Mouse (Mus musculus): ENCODE measurements around the gene Ddc. TPM values are rescaled to one million over a fixed set of nuclear protein-coding genes. Genes with fewer than 3 reads are reported as not detected.

Gene Ddc
- polyA plus RNA-seq, 1 experiment from 2014 or later = 12.4 TPM

DNA sequence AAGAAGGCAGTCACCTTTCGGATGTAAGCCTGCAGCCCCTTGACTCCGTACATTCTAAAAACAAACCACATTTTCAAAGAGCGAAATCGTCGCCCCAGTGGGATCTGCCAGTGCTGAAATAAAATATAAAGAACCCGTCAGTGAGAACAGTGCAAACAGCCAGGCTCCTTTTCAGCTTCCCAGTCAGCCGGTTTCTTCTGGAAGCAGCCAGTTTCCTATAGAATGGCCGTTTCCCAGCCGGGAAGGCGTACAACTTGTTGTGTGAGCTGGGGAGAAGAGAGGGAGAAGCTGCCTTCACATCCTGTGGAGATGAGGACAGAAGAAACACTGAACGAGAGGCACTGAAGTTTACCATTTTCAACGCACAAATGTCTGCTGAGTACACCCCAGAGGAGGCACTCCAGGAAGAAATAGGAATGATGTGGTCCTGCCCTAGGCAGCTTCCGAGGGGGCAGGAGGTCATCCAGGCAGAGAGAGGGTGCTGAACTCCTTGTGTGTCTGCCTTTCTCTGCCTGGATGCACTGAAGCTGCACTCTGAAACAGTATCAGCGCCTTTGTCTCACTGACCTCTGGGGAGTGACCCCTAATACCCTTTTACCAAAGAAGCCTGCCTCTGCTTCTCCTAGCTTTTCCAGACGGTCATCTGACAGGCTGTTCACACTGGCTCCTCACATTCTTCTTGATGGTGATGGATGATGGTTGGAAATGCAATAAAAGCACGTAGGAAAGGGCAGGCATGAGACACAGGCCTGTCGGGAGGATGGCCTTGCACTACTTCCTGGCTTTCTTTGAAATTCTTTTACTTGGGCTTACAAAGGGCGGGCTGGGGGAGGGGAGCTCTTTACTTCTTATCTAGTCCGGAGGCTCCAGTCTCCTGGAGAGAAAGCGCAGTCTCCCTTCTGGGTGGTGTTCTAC is 75.5 kb downstream of the Ddc start:
- H3K36me3 ChIP-seq (ENCODE audit: insufficient read depth, low read length) = no peaks in the 10 kb centered on the region
- no peaks in the 10 kb centered on the region for H3K27me3 ChIP-seq (replicated peaks; ENCODE audit: insufficient read depth, low read length)
- H3K9ac ChIP-seq (replicated peaks; ENCODE audit: low read depth) = no peak overlapping the region
- TF ChIP-seq EP300 (IDR thresholded peaks at IDR 0.05) = no peak
- peaks cover 20% of the 10 kb centered on the region for H3K4me1 ChIP-seq (ENCODE audit: insufficient read depth, low read depth, low read length)
- WGBS = 18% methylated on average over 20 of the region's 20 CpGs
- H3K27ac ChIP-seq (ENCODE audit: low read length) = peak overlapping the region; percentile 63
- no peaks in the 10 kb centered on the region for H3K9me3 ChIP-seq (ENCODE audit: low read length)
- H3K4me2 ChIP-seq (replicated peaks; ENCODE audit: low read depth, low read length) = no peak overlapping the region; the same call in 1 of the 2 replicates
- DNase-seq (ENCODE audit: low spot score) (peak; percentile 45), ATAC-seq (peak; percentile 8; the same call in 1 of the 2 replicates)
- no peak overlapping the region for H3K4me3 ChIP-seq (ENCODE audit: low read depth, low read length)

DNA sequence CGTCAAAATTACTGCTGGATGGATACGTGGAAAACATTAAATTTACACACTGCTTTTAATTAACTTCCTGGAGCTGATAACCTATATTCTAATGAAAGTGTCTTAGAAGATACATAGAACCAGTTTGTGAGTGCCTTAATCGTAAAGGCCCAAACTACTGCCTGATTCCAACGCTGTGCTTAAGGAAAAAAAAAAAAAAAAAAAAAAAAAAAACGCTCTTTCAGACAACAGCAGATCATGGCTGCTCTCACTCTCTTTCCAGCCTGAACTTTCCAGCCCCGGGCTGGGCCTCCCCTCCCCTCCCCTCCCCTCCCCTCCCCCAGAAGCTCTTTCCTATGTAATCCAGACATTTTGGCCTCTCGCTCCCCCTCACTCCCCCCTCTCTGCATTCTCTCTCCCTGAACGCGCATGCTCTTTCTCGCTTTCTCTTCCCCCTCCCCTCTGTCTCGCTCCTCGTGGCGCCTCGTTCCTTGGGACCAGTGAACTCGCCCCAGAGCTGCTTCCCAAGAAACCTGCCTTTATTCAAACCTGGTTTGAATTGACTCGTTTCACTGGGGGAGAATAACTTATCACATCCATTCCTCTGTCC is 76.5 kb downstream of the Ddc start:
- Histone ChIP-seq H3K9me3 (ENCODE audit: low read length) (no peaks in the 10 kb centered on the region), H3K4me3 (ENCODE audit: low read depth, low read length) (no peak overlapping the region), H3K9ac (replicated peaks; ENCODE audit: low read depth) (no peak overlapping the region), H3K4me1 (ENCODE audit: insufficient read depth, low read depth, low read length) (peaks cover 20% of the 10 kb centered on the region), H3K27ac (ENCODE audit: low read length) (peak overlapping the region; percentile 77), H3K27me3 (replicated peaks; ENCODE audit: insufficient read depth, low read length) (no peaks in the 10 kb centered on the region), H3K4me2 (replicated peaks; ENCODE audit: low read depth, low read length) (no peak overlapping the region; the same call in 1 of the 2 replicates), H3K36me3 (ENCODE audit: insufficient read depth, low read length) (no peaks in the 10 kb centered on the region)
- TF ChIP-seq CTCF (IDR thresholded peaks at IDR 0.05) = no peak
- no peak for TF ChIP-seq EP300 (IDR thresholded peaks at IDR 0.05)
- peak; percentile 91 for DNase-seq (ENCODE audit: low spot score)
- 12% methylated on average over 14 of the region's 16 CpGs for WGBS
- ATAC-seq = peak; percentile 69

DNA sequence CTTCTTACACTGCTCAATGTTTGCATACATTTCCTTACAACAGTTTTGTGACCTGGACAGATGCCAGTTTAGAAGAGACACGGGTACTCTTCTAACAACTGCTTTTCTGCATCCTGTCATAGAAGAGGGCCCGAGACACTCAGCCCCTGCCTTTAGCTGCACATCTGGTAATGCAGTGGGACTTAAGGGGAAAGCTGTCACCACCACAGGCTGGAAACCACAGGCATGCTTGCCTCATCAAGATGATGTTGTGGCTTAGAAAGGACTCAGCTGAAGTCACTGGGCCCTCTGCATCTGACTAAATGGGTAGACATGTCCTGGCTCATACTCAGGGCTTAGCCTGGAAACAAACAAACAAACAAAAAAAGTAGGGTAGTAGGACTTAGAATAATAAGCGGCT is 77.2 kb downstream of the Ddc start:
- 38% methylated on average over 3 of the region's 3 CpGs for WGBS
- ATAC-seq (peak; percentile 21), DNase-seq (ENCODE audit: low spot score) (peak; percentile 60)
- Histone ChIP-seq H3K27ac (ENCODE audit: low read length) (peak overlapping the region; percentile 77), H3K4me1 (ENCODE audit: insufficient read depth, low read depth, low read length) (peaks cover 20% of the 10 kb centered on the region), H3K4me3 (ENCODE audit: low read depth, low read length) (no peak overlapping the region), H3K9me3 (ENCODE audit: low read length) (no peaks in the 10 kb centered on the region), H3K36me3 (ENCODE audit: insufficient read depth, low read length) (no peaks in the 10 kb centered on the region), H3K9ac (replicated peaks; ENCODE audit: low read depth) (no peak overlapping the region), H3K4me2 (replicated peaks; ENCODE audit: low read depth, low read length) (no peak overlapping the region), H3K27me3 (replicated peaks; ENCODE audit: insufficient read depth, low read length) (no peaks in the 10 kb centered on the region)
- TF ChIP-seq EP300 (IDR thresholded peaks at IDR 0.05) = no peak
- no peak for TF ChIP-seq CTCF (IDR thresholded peaks at IDR 0.05)

DNA sequence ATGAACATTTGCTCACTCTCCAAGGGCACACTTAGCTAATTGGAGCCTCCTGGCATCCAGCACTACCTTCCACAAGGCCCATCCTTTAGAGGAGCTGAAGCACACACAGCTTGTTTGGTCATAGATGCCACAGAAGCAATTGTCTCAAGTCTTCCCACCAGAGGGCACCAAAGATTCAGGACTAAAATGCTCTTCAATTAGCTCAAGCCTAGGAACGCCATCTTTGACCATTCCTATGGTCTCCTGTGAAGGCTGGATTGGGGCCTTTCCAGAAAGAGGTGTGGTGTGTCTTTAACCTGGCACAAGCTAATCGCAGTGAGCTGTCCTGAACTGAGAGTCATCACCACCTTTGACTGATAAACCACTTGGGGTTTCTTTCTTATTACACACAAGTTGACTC is 77.7 kb downstream of the Ddc start:
- H3K9ac ChIP-seq (replicated peaks; ENCODE audit: low read depth) = no peak overlapping the region
- H3K4me2 ChIP-seq (replicated peaks; ENCODE audit: low read depth, low read length) = no peak overlapping the region
- DNase-seq (ENCODE audit: low spot score) = peak; percentile 95
- no peaks in the 10 kb centered on the region for H3K36me3 ChIP-seq (ENCODE audit: insufficient read depth, low read length)
- no peaks in the 10 kb centered on the region for H3K27me3 ChIP-seq (replicated peaks; ENCODE audit: insufficient read depth, low read length)
- H3K9me3 ChIP-seq (ENCODE audit: low read length) = no peaks in the 10 kb centered on the region
- peak; percentile 30; the same call in 1 of the 2 replicates for TF ChIP-seq EP300 (IDR thresholded peaks at IDR 0.05)
- TF ChIP-seq CTCF (IDR thresholded peaks at IDR 0.05) = peak; percentile 97
- peak overlapping the region; percentile 77 for H3K27ac ChIP-seq (ENCODE audit: low read length)
- H3K4me3 ChIP-seq (ENCODE audit: low read depth, low read length) = no peak overlapping the region
- peaks cover 18% of the 10 kb centered on the region for H3K4me1 ChIP-seq (ENCODE audit: insufficient read depth, low read depth, low read length)
- WGBS = 5% methylated on average over 2 of the region's 2 CpGs
- peak; percentile 56 for ATAC-seq

DNA sequence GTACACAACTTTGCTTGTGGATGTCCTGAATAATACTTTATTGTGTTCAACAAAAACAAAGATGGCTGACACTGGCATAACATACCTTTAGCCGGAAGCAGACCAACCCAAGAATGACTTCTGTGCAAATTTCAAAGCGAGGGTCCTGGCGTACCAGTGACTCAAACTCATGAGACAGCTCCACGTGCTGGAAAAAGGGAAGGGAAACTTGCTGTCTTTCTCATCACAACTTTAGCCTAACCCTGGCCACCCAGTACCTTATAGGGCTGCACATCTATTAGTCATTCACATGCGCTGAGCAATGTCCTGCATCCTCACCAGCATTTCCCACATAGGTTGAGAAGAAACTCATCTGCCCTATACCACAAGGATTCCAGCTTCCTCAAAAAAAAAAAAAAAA is 78.7 kb downstream of the Ddc start:
- no peak for TF ChIP-seq CTCF (IDR thresholded peaks at IDR 0.05)
- TF ChIP-seq EP300 (IDR thresholded peaks at IDR 0.05) = no peak
- DNase-seq (ENCODE audit: low spot score) (no peak), ATAC-seq (no peak)
- H3K36me3 ChIP-seq (ENCODE audit: insufficient read depth, low read length) = no peaks in the 10 kb centered on the region
- H3K9ac ChIP-seq (replicated peaks; ENCODE audit: low read depth) = no peak overlapping the region
- H3K4me3 ChIP-seq (ENCODE audit: low read depth, low read length) = no peak overlapping the region
- H3K27ac ChIP-seq (ENCODE audit: low read length) = no peak overlapping the region
- peaks cover 16% of the 10 kb centered on the region for H3K4me1 ChIP-seq (ENCODE audit: insufficient read depth, low read depth, low read length)
- H3K4me2 ChIP-seq (replicated peaks; ENCODE audit: low read depth, low read length) = no peak overlapping the region
- H3K9me3 ChIP-seq (ENCODE audit: low read length) = no peaks in the 10 kb centered on the region
- 94% methylated on average over 5 of the region's 5 CpGs for whole genome bisulfite sequencing
- no peaks in the 10 kb centered on the region for H3K27me3 ChIP-seq (replicated peaks; ENCODE audit: insufficient read depth, low read length)

DNA sequence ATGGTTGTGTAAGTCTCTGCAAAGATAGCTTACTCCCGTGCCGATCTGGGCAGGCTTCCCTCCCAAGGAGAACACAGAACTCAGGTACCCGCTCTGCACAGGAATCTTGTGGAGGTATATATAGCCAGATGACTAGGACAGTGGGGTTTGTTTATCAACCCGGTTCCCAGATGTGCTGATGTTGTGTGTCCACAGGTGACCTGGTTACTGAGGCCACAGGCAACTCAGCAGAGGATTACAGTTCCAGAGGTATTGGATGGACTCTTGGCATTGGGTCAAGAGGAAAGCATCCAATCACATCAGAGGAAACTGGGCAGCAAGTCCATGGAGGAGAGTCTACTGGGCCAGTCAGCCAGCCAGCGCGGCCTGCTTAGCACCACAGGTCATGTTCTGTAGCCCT is 79.1 kb downstream of the Ddc start:
- H3K4me1 ChIP-seq (ENCODE audit: insufficient read depth, low read depth, low read length) = peaks cover 16% of the 10 kb centered on the region
- ATAC-seq (no peak), DNase-seq (ENCODE audit: low spot score) (no peak)
- no peak overlapping the region for H3K4me2 ChIP-seq (replicated peaks; ENCODE audit: low read depth, low read length)
- no peak overlapping the region for H3K9ac ChIP-seq (replicated peaks; ENCODE audit: low read depth)
- no peaks in the 10 kb centered on the region for H3K27me3 ChIP-seq (replicated peaks; ENCODE audit: insufficient read depth, low read length)
- H3K4me3 ChIP-seq (ENCODE audit: low read depth, low read length) = no peak overlapping the region
- no peak overlapping the region for H3K27ac ChIP-seq (ENCODE audit: low read length)
- WGBS = 85% methylated on average over 6 of the region's 6 CpGs
- no peaks in the 10 kb centered on the region for H3K36me3 ChIP-seq (ENCODE audit: insufficient read depth, low read length)
- H3K9me3 ChIP-seq (ENCODE audit: low read length) = no peaks in the 10 kb centered on the region
- TF ChIP-seq EP300 (IDR thresholded peaks at IDR 0.05) = no peak
- no peak for TF ChIP-seq CTCF (IDR thresholded peaks at IDR 0.05)
